Mouse (Mus musculus) midbrain, embryonic 15.5 days (tissue): ENCODE measurements at regions not wholly inside any gene's neighbourhood (a gene's known extent, or its start where the extent isn't known, plus 50 kb on each side); places are given as distances from the start of the nearest gene placed in this dataset.
A peak's percentile ranks its signal among the peaks of the same experiment; 100 is the strongest.
"Not testable (repeated sequence)": the region's sequence is repeated elsewhere in the genome, so short reads cannot be mapped to it uniquely, and the experiment has no call there.

Source experiments
- ATAC-seq: fragments of 200-750 bp; cut with Nextera tagmentation; replicated peaks from 2 replicates; pipeline ENCODE4 v1.8.0; 2017; ENCODE audit warnings: moderate TSS enrichment
- H3K27ac ChIP-seq: fragments of 300-500 bp; sonication (generic); 2 replicates; pipeline ENCODE4 v1.5.1; 2015; ENCODE audit warnings: mild to moderate bottlenecking, inconsistent platforms
- H3K27me3 ChIP-seq: fragments of 300-500 bp; sonication (generic); replicated peaks from 2 replicates; pipeline ENCODE4 v1.6.1; 2015; ENCODE audit warnings: inconsistent platforms
- H3K36me3 ChIP-seq: fragments of 300-500 bp; sonication (generic); replicated peaks from 2 replicates; pipeline ENCODE4 v1.6.1; 2015; ENCODE audit warnings: inconsistent platforms
- H3K4me1 ChIP-seq: fragments of 300-500 bp; sonication (generic); 2 replicates; pipeline ENCODE4 v1.6.1; 2015; ENCODE audit warnings: inconsistent platforms
- H3K4me2 ChIP-seq: fragments of 300-500 bp; sonication (generic); 2 replicates; pipeline ENCODE4 v1.6.1; 2015; ENCODE audit warnings: inconsistent platforms, mild to moderate bottlenecking, moderate library complexity
- H3K4me3 ChIP-seq: fragments of 300-500 bp; sonication (generic); 2 replicates; pipeline ENCODE4 v1.5.1; 2015; ENCODE audit warnings: mild to moderate bottlenecking, inconsistent platforms
- H3K9ac ChIP-seq: fragments of 300-500 bp; sonication (generic); 2 replicates; pipeline ENCODE4 v1.6.1; 2015; ENCODE audit warnings: mild to moderate bottlenecking, inconsistent platforms
- H3K9me3 ChIP-seq: fragments of 300-500 bp; sonication (generic); 2 replicates; pipeline ENCODE4 v1.6.1; 2016; ENCODE audit warnings: inconsistent platforms
- WGBS: fragments of 180-500 bp; shearing (Covaris S2); methylation state at CpG from one replicate; pipeline ENCODE4 v1.1.7; 2015; ENCODE audit warnings: mixed read lengths; 5-methylcytosine and 5-hydroxymethylcytosine counted together

GRCm38 (mm10) chr6:48209103-48209502 is 122.7 kb upstream of the Zfp746 start:
- ATAC-seq: no peak
- H3K27me3 ChIP-seq: no peaks in the 10 kb centered on the region
- peaks cover 2% of the 10 kb centered on the region; the same call in 1 of the 2 replicates for H3K9me3 ChIP-seq
- H3K36me3 ChIP-seq: no peaks in the 10 kb centered on the region
- no peak overlapping the region for H3K4me3 ChIP-seq
- no peak overlapping the region for H3K27ac ChIP-seq
- 92% methylated on average over 2 of the region's 2 CpGs for WGBS
- no peak overlapping the region for H3K4me2 ChIP-seq
- H3K4me1 ChIP-seq: no peaks in the 10 kb centered on the region
- no peak overlapping the region for H3K9ac ChIP-seq

- Histone ChIP-seq H3K4me3 (no peak overlapping the region), H3K27me3 (no peaks in the 10 kb centered on the region), H3K36me3 (no peaks in the 10 kb centered on the region), H3K4me1 (no peaks in the 10 kb centered on the region), H3K4me2 (no peak overlapping the region), H3K27ac (no peak overlapping the region), H3K9ac (no peak overlapping the region), H3K9me3 (no peaks in the 10 kb centered on the region)
- no peak for ATAC-seq
- 95% methylated on average over 5 of the region's 5 CpGs for WGBS
Measured at GRCm38 (mm10) chr6:48205722-48206121, 119.3 kb upstream of the Zfp746 start.

GRCm38 (mm10) chr6:48199951-48200350 is 113.6 kb upstream of the Zfp746 start:
- Histone ChIP-seq H3K9ac (no peak overlapping the region), H3K4me2 (no peak overlapping the region), H3K27me3 (no peaks in the 10 kb centered on the region), H3K4me3 (no peak overlapping the region), H3K36me3 (no peaks in the 10 kb centered on the region), H3K27ac (no peak overlapping the region), H3K9me3 (no peaks in the 10 kb centered on the region), H3K4me1 (no peaks in the 10 kb centered on the region)
- no peak for ATAC-seq
- 74% methylated on average over 3 of the region's 3 CpGs for WGBS

- Histone ChIP-seq H3K27ac (no peak overlapping the region), H3K9ac (no peak overlapping the region)
Measured at GRCm38 (mm10) chr6:48198806-48199205, 112.4 kb upstream of the Zfp746 start.

GRCm38 (mm10) chr6:48197696-48198378 is 111.4 kb upstream of the Zfp746 start:
- Histone ChIP-seq H3K4me3 (no peak overlapping the region), H3K9ac (no peak overlapping the region), H3K9me3 (no peaks in the 10 kb centered on the region), H3K27ac (no peak overlapping the region), H3K36me3 (no peaks in the 10 kb centered on the region), H3K4me2 (no peak overlapping the region), H3K4me1 (no peaks in the 10 kb centered on the region), H3K27me3 (no peaks in the 10 kb centered on the region)
- WGBS: 57% methylated on average over 4 of the region's 4 CpGs
- no peak for ATAC-seq

More at GRCm38 (mm10) chr6:48198806-48199205, 112.4 kb upstream of the Zfp746 start:
- no peak overlapping the region for H3K4me2 ChIP-seq
- H3K9me3 ChIP-seq: no peaks in the 10 kb centered on the region
- no peaks in the 10 kb centered on the region for H3K4me1 ChIP-seq
- H3K27me3 ChIP-seq: no peaks in the 10 kb centered on the region
- no peak overlapping the region for H3K4me3 ChIP-seq
- no peaks in the 10 kb centered on the region for H3K36me3 ChIP-seq
- ATAC-seq: no peak
- 94% methylated on average over 1 of the region's 1 CpGs for WGBS

GRCm38 (mm10) chr6:48188363-48188762 is 102.0 kb upstream of the Zfp746 start:
- H3K4me2 ChIP-seq, ATAC-seq, H3K9ac ChIP-seq, H3K4me3 ChIP-seq, H3K27me3 ChIP-seq, H3K36me3 ChIP-seq, H3K4me1 ChIP-seq, H3K27ac ChIP-seq, H3K9me3 ChIP-seq: not testable (repeated sequence)
- 62% methylated on average over 2 of the region's 2 CpGs for WGBS

GRCm38 (mm10) chr6:48185311-48185710 is 98.9 kb upstream of the Zfp746 start:
- no peaks in the 10 kb centered on the region for H3K4me1 ChIP-seq
- no peak overlapping the region for H3K27ac ChIP-seq
- 35% methylated on average over 1 of the region's 1 CpGs for WGBS
- H3K9me3 ChIP-seq: no peaks in the 10 kb centered on the region
- no peaks in the 10 kb centered on the region for H3K36me3 ChIP-seq
- no peak overlapping the region for H3K4me3 ChIP-seq
- no peak for ATAC-seq
- no peak overlapping the region for H3K9ac ChIP-seq
- H3K27me3 ChIP-seq: no peaks in the 10 kb centered on the region
- H3K4me2 ChIP-seq: no peak overlapping the region

GRCm38 (mm10) chr6:48178360-48179120 is 92.1 kb upstream of the Zfp746 start:
- ATAC-seq: peak; percentile 81
- H3K27ac ChIP-seq: no peak overlapping the region
- no peaks in the 10 kb centered on the region for H3K9me3 ChIP-seq
- H3K27me3 ChIP-seq: no peaks in the 10 kb centered on the region
- no peak overlapping the region for H3K4me3 ChIP-seq
- peaks cover 4% of the 10 kb centered on the region for H3K4me1 ChIP-seq
- H3K9ac ChIP-seq: no peak overlapping the region; the same call in 1 of the 2 replicates
- no peaks in the 10 kb centered on the region for H3K36me3 ChIP-seq
- WGBS: 58% methylated on average over 3 of the region's 3 CpGs
- H3K4me2 ChIP-seq: no peak overlapping the region

GRCm38 (mm10) chr6:48177936-48178335 is 91.5 kb upstream of the Zfp746 start:
- no peak overlapping the region for H3K27ac ChIP-seq
- no peaks in the 10 kb centered on the region for H3K36me3 ChIP-seq
- H3K4me1 ChIP-seq: peaks cover 4% of the 10 kb centered on the region
- no peaks in the 10 kb centered on the region for H3K9me3 ChIP-seq
- 10% methylated on average over 2 of the region's 2 CpGs for WGBS
- no peaks in the 10 kb centered on the region for H3K27me3 ChIP-seq
- no peak overlapping the region for H3K9ac ChIP-seq
- no peak overlapping the region for H3K4me3 ChIP-seq
- no peak overlapping the region for H3K4me2 ChIP-seq
- no peak for ATAC-seq

GRCm38 (mm10) chr6:48175234-48175633 is 88.8 kb upstream of the Zfp746 start:
- 86% methylated on average over 2 of the region's 2 CpGs for WGBS

GRCm38 (mm10) chr6:48172769-48173168 is 86.4 kb upstream of the Zfp746 start:
- not testable (repeated sequence) for H3K4me1 ChIP-seq, H3K27me3 ChIP-seq, H3K9ac ChIP-seq, H3K27ac ChIP-seq, H3K9me3 ChIP-seq, H3K4me3 ChIP-seq, ATAC-seq, H3K36me3 ChIP-seq, H3K4me2 ChIP-seq
- 94% methylated on average over 13 of the region's 13 CpGs for WGBS

More at GRCm38 (mm10) chr6:48175234-48175633, 88.8 kb upstream of the Zfp746 start:
- Histone ChIP-seq H3K4me3 (no peak overlapping the region), H3K27ac (no peak overlapping the region), H3K9me3 (no peaks in the 10 kb centered on the region), H3K9ac (no peak overlapping the region), H3K4me1 (peaks cover 4% of the 10 kb centered on the region), H3K4me2 (no peak overlapping the region), H3K36me3 (no peaks in the 10 kb centered on the region), H3K27me3 (no peaks in the 10 kb centered on the region)
- no peak for ATAC-seq

- H3K27me3 ChIP-seq: no peaks in the 10 kb centered on the region
- no peak overlapping the region for H3K9ac ChIP-seq
- no peaks in the 10 kb centered on the region for H3K36me3 ChIP-seq
- no peaks in the 10 kb centered on the region for H3K4me1 ChIP-seq
- ATAC-seq: no peak
- no peak overlapping the region for H3K27ac ChIP-seq
- WGBS: 54% methylated on average over 2 of the region's 2 CpGs
- no peak overlapping the region for H3K4me2 ChIP-seq
- H3K9me3 ChIP-seq: no peaks in the 10 kb centered on the region
- no peak overlapping the region for H3K4me3 ChIP-seq
Measured at GRCm38 (mm10) chr6:48136851-48137250, 50.5 kb upstream of the Zfp746 start.
